Mouse (Mus musculus) intestine, embryonic 15.5 days (tissue): ENCODE measurements around the gene Setmar. TPM values are rescaled to one million over a fixed set of nuclear protein-coding genes. Genes with fewer than 3 reads are reported as not detected.

Experiments used
- ATAC-seq: fragments of 200-750 bp; cut with Nextera tagmentation; 2 replicates; pipeline ENCODE4 v1.8.0; 2017; ENCODE audit warnings: moderate TSS enrichment, moderate library complexity
- H3K27ac ChIP-seq: fragments of 300-500 bp; sonication (generic); 2 replicates; pipeline ENCODE4 v1.5.1; 2015; ENCODE audit warnings: mild to moderate bottlenecking, inconsistent platforms
- H3K27me3 ChIP-seq: fragments of 300-500 bp; sonication (generic); replicated peaks from 2 replicates; pipeline ENCODE4 v1.6.1; 2015; ENCODE audit warnings: inconsistent platforms
- H3K36me3 ChIP-seq: fragments of 300-500 bp; sonication (generic); 2 replicates; pipeline ENCODE4 v1.6.1; 2015; ENCODE audit warnings: inconsistent platforms
- H3K4me1 ChIP-seq: fragments of 300-500 bp; sonication (generic); replicated peaks from 2 replicates; pipeline ENCODE4 v1.6.1; 2015; ENCODE audit warnings: inconsistent platforms
- H3K4me2 ChIP-seq: fragments of 300-500 bp; sonication (generic); replicated peaks from 2 replicates; pipeline ENCODE4 v1.6.1; 2015; ENCODE audit warnings: mild to moderate bottlenecking, inconsistent platforms
- H3K4me3 ChIP-seq: fragments of 300-500 bp; sonication (generic); replicated peaks from 2 replicates; pipeline ENCODE4 v1.5.1; 2015; ENCODE audit warnings: inconsistent platforms
- H3K9ac ChIP-seq: fragments of 300-500 bp; sonication (generic); 2 replicates; pipeline ENCODE4 v1.6.1; 2015; ENCODE audit warnings: inconsistent platforms
- H3K9me3 ChIP-seq: fragments of 300-500 bp; sonication (generic); 2 replicates; pipeline ENCODE4 v1.6.1; 2016; ENCODE audit warnings: inconsistent platforms
- WGBS: fragments of 180-500 bp; shearing (Covaris S2); methylation state at CpG from one replicate; pipeline ENCODE4 v1.1.7; 2015; 5-methylcytosine and 5-hydroxymethylcytosine counted together
- polyA plus RNA-seq: library from polyadenylated mRNA; unstranded; fragments of >200 nt; fragmentation: Nextera tagmentation; extraction: Ambion mirVana; gene quantifications from 2 replicates; pipeline ENCODE4 v1.2.1, GENCODE M21; 2015

Setmar gene
- polyA plus RNA-seq, 1 experiment from 2014 or later = 6.4 TPM

DNA sequence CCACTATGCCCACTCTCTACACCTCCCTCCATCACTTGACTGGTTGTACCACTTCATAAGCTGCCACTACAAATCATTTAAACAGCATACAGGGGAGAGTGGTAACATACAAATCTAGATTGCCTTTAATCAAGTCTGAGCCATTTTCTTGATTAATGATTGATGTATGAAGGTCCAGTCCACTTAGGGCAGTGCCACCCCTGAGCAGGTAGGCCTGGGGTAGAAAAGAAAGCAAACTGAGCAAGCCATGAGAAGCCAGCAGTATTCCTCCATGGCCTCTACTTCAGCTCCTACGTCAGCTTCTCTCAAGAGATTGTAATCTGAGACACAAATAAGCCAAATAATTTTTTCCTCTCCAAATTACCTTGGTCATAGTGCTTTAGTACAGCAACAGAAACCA lies 26.5 kb downstream of the Setmar start:
- H3K4me2 ChIP-seq = no peak overlapping the region
- H3K9ac ChIP-seq = no peak overlapping the region
- H3K36me3 ChIP-seq = no peaks in the 10 kb centered on the region
- no peaks in the 10 kb centered on the region for H3K27me3 ChIP-seq
- H3K9me3 ChIP-seq = no peaks in the 10 kb centered on the region
- no peaks in the 10 kb centered on the region for H3K4me1 ChIP-seq
- ATAC-seq = no peak
- no peak overlapping the region for H3K4me3 ChIP-seq
- WGBS = 64% methylated on average over 1 of the region's 1 CpGs
- H3K27ac ChIP-seq = no peak overlapping the region

DNA sequence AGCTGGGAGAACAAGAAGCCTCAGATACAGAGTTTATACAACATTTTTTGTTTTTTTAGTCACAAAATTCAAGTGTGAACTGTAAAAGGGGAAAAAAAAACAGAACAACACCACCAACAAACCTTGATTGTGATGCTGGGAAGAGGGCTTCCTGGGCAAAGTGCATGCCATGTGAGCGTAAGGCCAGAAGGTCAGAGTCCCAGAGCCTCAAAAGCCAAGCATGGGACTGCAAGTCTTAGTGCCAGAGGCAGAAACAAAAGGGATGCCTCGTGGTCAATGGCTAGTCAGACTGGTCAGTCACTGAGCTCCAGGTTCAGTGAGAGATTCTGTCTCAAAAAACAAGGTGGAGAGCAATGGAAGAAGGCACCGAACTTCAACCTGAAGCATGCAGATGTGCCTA lies 27.8 kb downstream of the Setmar start:
- Histone ChIP-seq H3K4me2 (no peak overlapping the region), H3K9me3 (no peaks in the 10 kb centered on the region), H3K4me1 (no peaks in the 10 kb centered on the region), H3K9ac (no peak overlapping the region), H3K36me3 (no peaks in the 10 kb centered on the region), H3K27ac (no peak overlapping the region), H3K27me3 (no peaks in the 10 kb centered on the region), H3K4me3 (no peak overlapping the region)
- ATAC-seq = no peak
- 83% methylated on average over 3 of the region's 3 CpGs for WGBS

DNA sequence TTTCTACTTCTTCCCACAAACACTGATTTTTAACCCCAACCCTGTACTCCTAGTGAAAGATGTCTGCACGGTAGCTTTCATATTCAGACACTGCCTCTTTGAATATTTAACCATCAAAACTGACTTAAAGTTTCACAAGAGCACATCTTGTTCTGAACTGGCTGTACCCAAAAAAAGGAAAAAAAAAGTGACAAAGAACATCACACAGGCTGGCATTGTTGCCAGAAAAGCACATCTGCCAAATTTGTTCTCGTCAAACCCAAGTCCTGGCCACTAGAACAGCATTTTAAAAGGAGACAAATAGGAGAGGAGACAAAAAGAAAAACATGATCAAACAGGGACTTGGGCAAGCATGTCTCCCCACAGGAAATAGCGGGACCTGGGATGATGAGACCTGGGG lies 28.6 kb downstream of the Setmar start:
- no peak overlapping the region for H3K9ac ChIP-seq
- no peaks in the 10 kb centered on the region for H3K27me3 ChIP-seq
- no peaks in the 10 kb centered on the region for H3K4me1 ChIP-seq
- no peaks in the 10 kb centered on the region for H3K9me3 ChIP-seq
- 84% methylated on average over 3 of the region's 3 CpGs for WGBS
- H3K36me3 ChIP-seq = no peaks in the 10 kb centered on the region
- H3K4me2 ChIP-seq = no peak overlapping the region
- no peak for ATAC-seq
- H3K27ac ChIP-seq = no peak overlapping the region
- H3K4me3 ChIP-seq = no peak overlapping the region

DNA sequence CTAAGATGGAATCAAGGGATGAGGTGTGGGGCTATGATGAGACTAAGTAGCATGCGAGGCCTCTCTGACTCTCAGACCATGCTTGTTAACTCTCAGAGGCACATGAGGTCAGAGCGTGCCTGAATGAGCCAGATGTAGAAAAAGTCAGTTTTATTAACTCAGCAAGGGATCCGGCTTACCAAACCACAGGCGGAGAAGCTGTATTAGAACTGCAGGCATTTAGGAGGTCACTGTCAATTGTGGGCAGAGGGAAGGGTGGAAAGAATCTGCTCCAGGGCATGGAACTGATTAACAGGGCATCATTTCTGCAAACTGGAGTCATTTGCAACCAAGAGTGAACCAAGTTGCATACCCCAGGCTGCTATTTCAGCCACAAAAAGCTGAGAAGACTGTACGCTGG lies 30.6 kb downstream of the Setmar start:
- Histone ChIP-seq H3K4me1 (no peaks in the 10 kb centered on the region), H3K27ac (no peak overlapping the region), H3K4me3 (no peak overlapping the region), H3K9me3 (no peaks in the 10 kb centered on the region), H3K36me3 (no peaks in the 10 kb centered on the region), H3K9ac (no peak overlapping the region), H3K27me3 (no peaks in the 10 kb centered on the region), H3K4me2 (no peak overlapping the region)
- ATAC-seq = no peak
- WGBS = 77% methylated on average over 5 of the region's 5 CpGs

DNA sequence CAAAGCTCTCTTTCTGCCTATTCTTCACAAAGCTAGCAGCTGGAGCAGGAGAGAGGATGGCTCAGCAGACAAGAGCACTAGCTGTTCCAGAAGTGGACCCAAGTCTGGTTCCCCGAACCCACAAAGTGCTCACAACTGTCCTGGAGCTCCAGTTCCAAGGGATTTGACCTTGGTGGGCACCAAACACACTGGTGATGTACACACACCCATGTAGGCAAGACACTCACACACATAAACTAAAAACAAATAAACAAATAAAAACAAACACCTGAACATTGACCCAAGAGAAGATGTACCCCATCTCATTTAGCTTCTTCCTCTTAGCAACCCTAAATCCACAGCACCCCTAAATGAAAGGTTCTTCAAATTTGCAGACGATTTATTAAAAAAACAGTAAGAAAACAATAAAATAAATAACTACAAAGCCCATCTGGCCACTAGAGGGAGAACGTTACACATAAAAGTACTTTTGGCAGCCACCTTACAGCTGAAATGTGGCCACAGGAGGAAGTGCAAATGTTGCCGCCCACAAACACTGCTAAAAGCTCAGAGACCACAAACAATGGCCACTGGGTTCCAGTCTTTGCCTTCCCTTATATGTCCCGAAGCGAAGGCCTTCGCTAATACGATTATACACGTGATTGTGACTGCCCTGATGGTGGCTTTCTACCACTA lies 33.5 kb downstream of the Setmar start:
- 18% methylated on average over 9 of the region's 9 CpGs for WGBS
- Histone ChIP-seq H3K27ac (no peak overlapping the region), H3K36me3 (no peaks in the 10 kb centered on the region), H3K4me1 (no peaks in the 10 kb centered on the region), H3K27me3 (no peaks in the 10 kb centered on the region), H3K4me2 (no peak overlapping the region), H3K9ac (no peak overlapping the region), H3K4me3 (no peak overlapping the region), H3K9me3 (no peaks in the 10 kb centered on the region)
- peak; percentile 71 for ATAC-seq

DNA sequence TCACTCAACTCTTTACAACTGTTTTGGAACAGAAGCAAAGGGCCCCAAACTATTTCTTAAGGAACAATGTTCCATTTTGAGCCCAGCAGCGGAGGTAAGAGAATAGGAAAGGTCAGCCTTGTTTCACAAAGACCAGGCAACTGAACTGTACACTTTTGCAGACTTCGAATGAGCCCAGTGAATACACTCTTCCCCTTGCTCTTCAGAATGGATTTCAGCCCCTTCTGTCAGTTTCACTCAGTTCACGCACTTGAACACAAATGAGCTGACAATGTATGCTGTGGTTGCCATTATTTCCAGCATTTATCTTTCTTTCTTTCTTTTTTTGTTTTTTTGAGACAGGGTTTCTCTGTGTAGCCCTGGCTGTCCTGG lies 34.0 kb downstream of the Setmar start:
- H3K4me3 ChIP-seq = no peak overlapping the region
- no peaks in the 10 kb centered on the region for H3K9me3 ChIP-seq
- WGBS = 82% methylated on average over 3 of the region's 3 CpGs
- no peak for ATAC-seq
- no peaks in the 10 kb centered on the region for H3K36me3 ChIP-seq
- H3K27ac ChIP-seq = no peak overlapping the region
- no peaks in the 10 kb centered on the region for H3K27me3 ChIP-seq
- no peak overlapping the region for H3K4me2 ChIP-seq
- no peak overlapping the region for H3K9ac ChIP-seq
- H3K4me1 ChIP-seq = no peaks in the 10 kb centered on the region

DNA sequence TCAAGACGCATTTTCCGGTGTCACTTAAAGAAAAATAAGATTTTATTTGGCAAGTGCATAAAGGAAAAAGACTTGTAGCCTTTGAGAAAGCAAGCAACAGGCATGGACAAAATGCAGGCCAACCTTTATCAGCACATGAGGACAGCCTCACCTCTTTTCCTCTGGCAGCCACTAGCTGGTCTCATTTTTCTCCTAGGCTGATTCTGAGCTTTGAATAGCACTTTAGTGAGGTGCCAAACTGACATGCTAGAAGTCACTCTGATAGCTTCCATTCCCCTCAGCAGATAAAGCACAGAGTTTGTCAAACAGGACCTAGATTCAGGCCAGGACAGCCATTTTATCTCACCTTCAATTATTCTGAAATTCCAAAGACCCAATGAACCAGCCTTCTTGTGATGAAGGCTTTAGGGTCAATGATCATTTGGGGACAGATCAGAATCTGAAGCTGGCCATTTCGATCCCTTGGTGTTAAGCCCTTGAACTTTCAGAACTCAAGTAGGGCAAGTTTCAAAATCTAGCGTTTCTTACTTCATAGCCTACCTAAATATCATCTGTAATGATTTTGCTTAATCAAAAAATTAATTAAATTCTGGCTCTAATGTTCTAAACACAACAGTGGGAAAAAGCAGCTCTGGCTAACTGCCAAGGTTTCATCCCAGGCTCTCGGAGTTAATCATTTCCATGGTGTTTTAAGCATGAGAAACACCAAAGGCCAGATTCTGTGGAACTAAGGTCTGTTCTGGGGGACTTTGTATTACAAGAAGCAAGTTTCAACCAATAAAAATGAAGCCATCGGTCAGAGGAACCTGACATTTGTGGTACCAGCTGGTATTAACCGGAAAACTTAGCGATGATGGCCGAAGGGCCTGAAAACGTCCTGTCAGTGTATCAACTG lies 37.3 kb downstream of the Setmar start:
- ATAC-seq = peak; percentile 51; the same call in 1 of the 2 replicates
- H3K4me3 ChIP-seq = no peak overlapping the region
- H3K36me3 ChIP-seq = no peaks in the 10 kb centered on the region
- H3K9ac ChIP-seq = no peak overlapping the region
- no peak overlapping the region for H3K27ac ChIP-seq
- H3K4me1 ChIP-seq = no peaks in the 10 kb centered on the region
- no peak overlapping the region for H3K4me2 ChIP-seq
- 83% methylated on average over 10 of the region's 10 CpGs for WGBS
- no peaks in the 10 kb centered on the region for H3K27me3 ChIP-seq
- no peaks in the 10 kb centered on the region for H3K9me3 ChIP-seq

DNA sequence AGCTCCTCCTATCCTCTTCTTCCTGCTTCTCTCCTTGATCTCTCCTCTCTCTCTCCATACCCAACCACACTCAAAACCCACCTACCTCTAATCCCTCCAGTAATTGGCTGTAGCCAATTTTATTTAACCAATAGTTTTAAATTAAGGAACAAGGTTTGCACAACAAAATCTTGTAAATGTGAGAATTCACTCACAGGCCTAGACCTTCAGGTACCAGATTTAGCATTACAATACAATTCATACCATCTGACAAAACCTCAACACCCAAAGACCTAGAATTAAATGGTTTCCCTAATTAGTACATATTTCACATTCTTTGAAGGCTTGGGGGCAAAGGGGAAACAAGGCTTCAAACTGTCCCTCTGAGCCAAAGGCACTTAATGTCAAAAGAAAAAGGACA lies 42.5 kb downstream of the Setmar start:
- H3K27me3 ChIP-seq = no peaks in the 10 kb centered on the region
- no peak overlapping the region for H3K27ac ChIP-seq
- no peaks in the 10 kb centered on the region for H3K9me3 ChIP-seq
- no peak overlapping the region for H3K9ac ChIP-seq
- H3K4me1 ChIP-seq = no peaks in the 10 kb centered on the region
- H3K4me3 ChIP-seq = no peak overlapping the region
- no peak for ATAC-seq
- no peaks in the 10 kb centered on the region for H3K36me3 ChIP-seq
- no peak overlapping the region for H3K4me2 ChIP-seq

DNA sequence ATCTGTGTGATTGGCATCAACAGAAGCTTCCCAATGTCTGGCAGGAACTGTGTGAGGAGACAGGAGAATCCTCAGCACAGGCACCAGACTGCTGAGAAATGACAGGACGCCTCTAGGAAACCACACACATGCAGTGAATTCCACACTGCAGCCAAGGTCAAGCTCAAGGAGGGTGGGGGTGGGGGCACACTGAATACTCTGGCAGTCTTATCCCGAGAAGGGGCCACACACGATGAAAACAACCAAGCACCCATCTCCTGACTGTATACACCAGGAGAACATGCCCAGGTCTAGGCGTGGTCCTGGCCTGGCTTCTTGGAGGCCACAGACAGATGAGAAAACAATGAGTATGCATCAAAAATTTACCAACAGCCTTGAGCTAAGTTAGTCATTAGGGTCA lies 45.5 kb downstream of the Setmar start:
- no peak overlapping the region for H3K4me3 ChIP-seq
- H3K27me3 ChIP-seq = no peaks in the 10 kb centered on the region
- H3K4me2 ChIP-seq = no peak overlapping the region
- 53% methylated on average over 4 of the region's 4 CpGs for WGBS
- ATAC-seq = no peak
- H3K36me3 ChIP-seq = no peaks in the 10 kb centered on the region
- no peak overlapping the region for H3K27ac ChIP-seq
- no peaks in the 10 kb centered on the region for H3K4me1 ChIP-seq
- no peaks in the 10 kb centered on the region for H3K9me3 ChIP-seq
- H3K9ac ChIP-seq = no peak overlapping the region

DNA sequence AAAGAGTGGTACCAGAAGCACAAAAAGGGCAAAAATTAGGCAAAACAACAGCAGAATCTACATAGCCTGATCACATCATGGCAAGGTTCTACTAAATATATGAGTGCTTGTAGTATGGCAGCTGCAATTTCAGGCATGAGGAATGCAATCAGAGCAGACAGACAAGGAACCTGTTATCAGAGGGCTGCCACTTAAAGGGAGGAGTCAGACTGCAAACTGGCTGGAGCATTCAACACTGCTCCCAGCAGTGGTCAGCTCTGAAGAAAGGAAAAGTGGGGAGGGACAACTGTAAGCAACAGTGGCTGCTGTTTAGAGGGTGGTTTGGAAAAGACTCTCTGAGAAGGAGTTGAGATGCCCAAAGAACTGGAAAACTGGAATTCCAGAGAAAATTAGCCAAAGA lies 46.8 kb downstream of the Setmar start:
- H3K27me3 ChIP-seq = no peaks in the 10 kb centered on the region
- H3K4me2 ChIP-seq = no peak overlapping the region
- H3K9me3 ChIP-seq = no peaks in the 10 kb centered on the region
- no peak overlapping the region for H3K4me3 ChIP-seq
- H3K36me3 ChIP-seq = no peaks in the 10 kb centered on the region
- no peak overlapping the region for H3K9ac ChIP-seq
- H3K4me1 ChIP-seq = no peaks in the 10 kb centered on the region
- no peak overlapping the region for H3K27ac ChIP-seq
- 0 out of 2 replicates have a peak, but pooled peaks have one; percentile 31 for ATAC-seq

DNA sequence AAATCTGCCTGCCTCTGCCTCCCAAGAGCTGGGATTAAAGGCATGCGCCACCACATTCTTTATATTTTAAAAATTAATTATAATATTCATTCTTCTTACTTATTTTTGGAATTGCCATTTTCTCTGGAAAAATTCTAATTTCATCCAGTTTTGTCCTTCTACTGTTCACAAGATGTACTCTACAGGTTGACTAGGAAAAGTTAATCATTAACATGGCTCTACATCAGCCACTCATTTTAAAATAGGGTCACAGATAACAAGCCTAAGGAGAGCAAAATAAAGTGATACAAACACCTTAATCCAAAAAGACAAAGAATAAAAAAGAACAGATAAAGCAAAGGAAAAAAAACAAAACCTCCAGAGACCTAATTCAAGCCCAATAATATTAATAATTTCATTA lies 50.1 kb downstream of the Setmar start:
- no peak overlapping the region for H3K4me3 ChIP-seq
- H3K36me3 ChIP-seq = no peaks in the 10 kb centered on the region
- no peaks in the 10 kb centered on the region for H3K4me1 ChIP-seq
- WGBS = 97% methylated on average over 1 of the region's 1 CpGs
- 0 out of 2 replicates have a peak, but pooled peaks have one; percentile 62 for ATAC-seq
- no peak overlapping the region for H3K9ac ChIP-seq
- H3K4me2 ChIP-seq = no peak overlapping the region
- H3K27ac ChIP-seq = no peak overlapping the region
- H3K27me3 ChIP-seq = no peaks in the 10 kb centered on the region
- H3K9me3 ChIP-seq = no peaks in the 10 kb centered on the region

DNA sequence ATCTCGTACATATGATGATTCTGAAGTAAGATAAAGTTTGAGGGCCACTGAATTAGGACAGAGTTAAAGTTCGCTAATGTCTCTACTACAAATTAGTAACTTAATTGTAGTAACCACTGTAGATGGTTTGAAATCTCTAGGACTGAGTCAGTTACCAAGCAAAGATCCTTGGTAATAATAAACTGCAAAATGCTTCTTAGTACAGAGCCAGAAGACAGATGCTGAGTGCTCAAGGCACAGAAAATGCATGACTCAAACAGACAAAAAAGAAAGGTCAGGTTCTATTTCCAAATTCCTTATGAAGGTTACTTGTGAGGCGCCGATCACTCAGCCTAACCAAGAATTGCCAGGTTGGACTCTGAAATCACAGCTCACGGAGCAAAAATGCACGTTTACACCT lies 53.0 kb downstream of the Setmar start:
- no peaks in the 10 kb centered on the region for H3K27me3 ChIP-seq
- H3K9ac ChIP-seq = no peak overlapping the region
- 93% methylated on average over 6 of the region's 6 CpGs for WGBS
- no peak for ATAC-seq
- no peaks in the 10 kb centered on the region for H3K9me3 ChIP-seq
- no peak overlapping the region for H3K4me3 ChIP-seq
- H3K36me3 ChIP-seq = no peaks in the 10 kb centered on the region
- H3K27ac ChIP-seq = no peak overlapping the region
- no peak overlapping the region for H3K4me2 ChIP-seq
- no peaks in the 10 kb centered on the region for H3K4me1 ChIP-seq

DNA sequence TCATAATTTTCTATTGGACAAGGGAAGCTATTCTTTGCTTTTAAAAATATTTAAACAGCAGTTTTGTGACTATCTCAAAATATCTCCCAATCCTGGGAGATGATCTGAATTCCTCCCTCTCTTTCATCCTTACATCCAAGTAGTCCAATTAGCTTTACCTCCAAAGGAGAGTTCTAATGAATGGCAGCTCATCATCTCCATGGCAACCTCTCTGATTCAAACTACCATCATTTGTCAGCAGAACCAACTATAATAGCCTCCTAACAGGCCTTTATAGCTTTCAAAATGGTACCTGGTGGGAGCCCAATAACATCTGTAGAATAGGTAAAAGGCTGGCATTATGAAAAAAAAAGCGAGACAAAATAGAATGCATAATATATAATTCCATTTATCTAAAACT lies 60.6 kb downstream of the Setmar start:
- no peak overlapping the region for H3K9ac ChIP-seq
- H3K36me3 ChIP-seq = no peaks in the 10 kb centered on the region
- H3K4me2 ChIP-seq = no peak overlapping the region
- H3K27me3 ChIP-seq = no peaks in the 10 kb centered on the region
- WGBS = 92% methylated on average over 1 of the region's 1 CpGs
- H3K4me1 ChIP-seq = no peaks in the 10 kb centered on the region
- no peak overlapping the region for H3K27ac ChIP-seq
- H3K4me3 ChIP-seq = no peak overlapping the region
- no peaks in the 10 kb centered on the region for H3K9me3 ChIP-seq
- no peak for ATAC-seq
